Mouse (Mus musculus) hindbrain, postnatal 0 days (tissue): ENCODE data around the gene Clip2. TPM values are rescaled to one million over a fixed set of nuclear protein-coding genes. Genes with fewer than 3 reads are reported as not detected.

ENCODE experiments used
- ATAC-seq: fragments of 200-750 bp; cut with Nextera tagmentation; 2 replicates; pipeline ENCODE4 v1.8.0; 2017; ENCODE audit warnings: mild to moderate bottlenecking, moderate TSS enrichment, moderate library complexity
- DNase-seq: peaks from one replicate; pipeline ENCODE4 v3.0.0-alpha.2; 2015; ENCODE audit warnings: low spot score
- H3K27ac ChIP-seq: fragments of 300-500 bp; sonication (generic); 2 replicates; pipeline ENCODE4 v1.5.1; 2014; ENCODE audit warnings: mild to moderate bottlenecking
- H3K27me3 ChIP-seq: fragments of 300-500 bp; sonication (generic); 2 replicates; pipeline ENCODE4 v1.6.1; 2014; ENCODE audit warnings: low read length, mixed read lengths; ENCODE audit not compliant: insufficient read depth
- H3K36me3 ChIP-seq: fragments of 300-500 bp; sonication (generic); 2 replicates; pipeline ENCODE4 v1.6.1; 2014; ENCODE audit warnings: low read length, mixed read lengths; ENCODE audit not compliant: insufficient read depth
- H3K4me1 ChIP-seq: fragments of 300-500 bp; sonication (generic); 2 replicates; pipeline ENCODE4 v1.6.1; 2014; ENCODE audit warnings: antibody characterized with exemption, low read length, mixed read lengths; ENCODE audit not compliant: insufficient read depth
- H3K4me2 ChIP-seq: fragments of 300-500 bp; sonication (generic); 2 replicates; pipeline ENCODE4 v1.6.1; 2014; ENCODE audit warnings: low read depth, mild to moderate bottlenecking, low read length, moderate library complexity, mixed read lengths
- H3K4me3 ChIP-seq: fragments of 300-500 bp; sonication (generic); 2 replicates; pipeline ENCODE4 v1.5.1; 2014; ENCODE audit warnings: low read length
- H3K9ac ChIP-seq: fragments of 300-500 bp; sonication (generic); replicated peaks from 2 replicates; pipeline ENCODE4 v1.6.1; 2014; ENCODE audit warnings: mild to moderate bottlenecking, low read length, moderate library complexity, mixed read lengths
- H3K9me3 ChIP-seq: fragments of 300-500 bp; sonication (generic); 2 replicates; pipeline ENCODE4 v1.6.1; 2016; ENCODE audit warnings: low read length, mixed read lengths
- CTCF ChIP-seq: IDR thresholded peaks from 2 replicates; pipeline ENCODE4 v1.5.1; 2016; ENCODE audit warnings: antibody characterized with exemption, control low read depth, low read depth
- WGBS: fragments of 180-500 bp; shearing (Covaris S2); extraction: QIAGEN DNeasy Blood & Tissue Kit; methylation state at CpG from one replicate; pipeline ENCODE4 v1.1.7; 2014; 5-methylcytosine and 5-hydroxymethylcytosine counted together
- polyA plus RNA-seq: library from polyadenylated mRNA; unstranded; fragments of >200 nt; fragmentation: Nextera tagmentation; extraction: Ambion mirVana; gene quantifications from 2 replicates; pipeline ENCODE4 v1.2.1, GENCODE M21; 2015
- total RNA-seq: library from RNA; depleted of rRNA; stranded (reverse); fragments of >200 nt; gene quantifications from 2 replicates; pipeline ENCODE4 v1.2.3, GENCODE M21; 2014

The Clip2 gene
- total and polyA plus RNA-seq, 2 experiments from 2014 or later: 10.7 to 133 TPM

- TF ChIP-seq CTCF: peak; percentile 47
- WGBS: 67% methylated on average over 3 of the region's 3 CpGs
- Histone ChIP-seq H3K27ac (no peak overlapping the region), H3K4me2 (no peak overlapping the region), H3K36me3 (no peaks in the 10 kb centered on the region), H3K27me3 (no peaks in the 10 kb centered on the region), H3K9me3 (no peaks in the 10 kb centered on the region), H3K4me1 (peaks cover 37% of the 10 kb centered on the region), H3K9ac (no peak overlapping the region), H3K4me3 (no peak overlapping the region)
- ATAC-seq: no peak
- peak; percentile 50 for DNase-seq
Observed at GRCm38 (mm10) chr5:134545242-134545629, 7.0 kb downstream of the Clip2 start.

GRCm38 (mm10) chr5:134544516-134545241 lies 7.6 kb downstream of the Clip2 start:
- Histone ChIP-seq H3K4me2 (no peak overlapping the region), H3K36me3 (no peaks in the 10 kb centered on the region), H3K4me1 (peaks cover 35% of the 10 kb centered on the region), H3K27me3 (no peaks in the 10 kb centered on the region), H3K9ac (no peak overlapping the region), H3K9me3 (no peaks in the 10 kb centered on the region), H3K4me3 (no peak overlapping the region), H3K27ac (peak overlapping the region; percentile 57)
- no peak for DNase-seq
- no peak for ATAC-seq
- 51% methylated on average over 19 of the region's 19 CpGs for WGBS
- TF ChIP-seq CTCF: no peak

- Histone ChIP-seq H3K4me1 (peaks cover 26% of the 10 kb centered on the region; the same call in 1 of the 2 replicates), H3K9ac (no peak overlapping the region), H3K27ac (0 out of 2 replicates have a peak overlapping the region, but pooled peaks have one; percentile 26), H3K36me3 (no peaks in the 10 kb centered on the region), H3K4me2 (no peak overlapping the region), H3K27me3 (no peaks in the 10 kb centered on the region), H3K4me3 (no peak overlapping the region), H3K9me3 (no peaks in the 10 kb centered on the region)
- no peak for TF ChIP-seq CTCF
- 29% methylated on average over 7 of the region's 7 CpGs for WGBS
- no peak for ATAC-seq
- no peak for DNase-seq
Observed at GRCm38 (mm10) chr5:134541640-134542039, 10.6 kb downstream of the Clip2 start.

- peak overlapping the region; percentile 67 for H3K27ac ChIP-seq
- H3K4me2 ChIP-seq: no peak overlapping the region
- no peaks in the 10 kb centered on the region for H3K9me3 ChIP-seq
- H3K9ac ChIP-seq: no peak overlapping the region
- DNase-seq (no peak), ATAC-seq (no peak; the same call in 1 of the 2 replicates)
- no peak for TF ChIP-seq CTCF
- H3K27me3 ChIP-seq: no peaks in the 10 kb centered on the region
- no peaks in the 10 kb centered on the region for H3K36me3 ChIP-seq
- 60% methylated on average over 6 of the region's 6 CpGs for WGBS
- H3K4me3 ChIP-seq: no peak overlapping the region
- peaks cover 20% of the 10 kb centered on the region; the same call in 1 of the 2 replicates for H3K4me1 ChIP-seq
Observed at GRCm38 (mm10) chr5:134540881-134541280, 11.4 kb downstream of the Clip2 start.

DNA sequence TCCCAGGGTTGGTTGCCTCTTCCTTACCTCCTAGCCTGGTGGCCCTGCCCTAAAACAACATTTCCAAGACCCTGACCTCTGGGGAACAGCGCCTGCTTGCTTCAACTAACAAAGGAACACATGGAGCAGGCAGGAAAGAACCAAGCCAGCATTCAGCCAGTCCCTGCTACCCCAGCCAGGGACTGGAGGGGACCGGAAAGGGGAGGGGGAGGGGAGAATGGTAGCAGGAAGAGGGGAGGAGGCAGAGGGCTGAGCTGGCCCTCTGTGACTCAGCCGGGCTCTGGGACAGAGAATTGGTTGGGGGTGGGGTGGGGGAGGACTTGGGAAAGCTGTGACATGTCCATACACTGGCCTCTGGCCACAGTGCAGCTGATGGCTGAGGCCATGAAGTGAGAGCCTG lies 12.3 kb downstream of the Clip2 start:
- TF ChIP-seq CTCF: no peak
- WGBS: 8% methylated on average over 3 of the region's 3 CpGs

GRCm38 (mm10) chr5:134536036-134536435 lies 16.2 kb downstream of the Clip2 start:
- Histone ChIP-seq H3K9ac (no peak overlapping the region), H3K27ac (no peak overlapping the region), H3K27me3 (no peaks in the 10 kb centered on the region), H3K36me3 (peaks cover 30% of the 10 kb centered on the region; the same call in 1 of the 2 replicates), H3K9me3 (no peaks in the 10 kb centered on the region), H3K4me2 (no peak overlapping the region), H3K4me3 (no peak overlapping the region), H3K4me1 (peaks cover 5% of the 10 kb centered on the region; the same call in 1 of the 2 replicates)
- TF ChIP-seq CTCF: no peak
- WGBS: 82% methylated on average over 6 of the region's 6 CpGs
- ATAC-seq: no peak
- DNase-seq: no peak

More for the DNA sequence above, 12.3 kb downstream of the Clip2 start:
- Histone ChIP-seq H3K36me3 (peaks cover 4% of the 10 kb centered on the region; the same call in 1 of the 2 replicates), H3K4me3 (no peak overlapping the region), H3K4me1 (peaks cover 19% of the 10 kb centered on the region; the same call in 1 of the 2 replicates), H3K9me3 (no peaks in the 10 kb centered on the region), H3K4me2 (no peak overlapping the region), H3K27me3 (no peaks in the 10 kb centered on the region), H3K9ac (no peak overlapping the region), H3K27ac (peak overlapping the region; percentile 67)
- DNase-seq: peak; percentile 75
- ATAC-seq: peak; percentile 92

DNA sequence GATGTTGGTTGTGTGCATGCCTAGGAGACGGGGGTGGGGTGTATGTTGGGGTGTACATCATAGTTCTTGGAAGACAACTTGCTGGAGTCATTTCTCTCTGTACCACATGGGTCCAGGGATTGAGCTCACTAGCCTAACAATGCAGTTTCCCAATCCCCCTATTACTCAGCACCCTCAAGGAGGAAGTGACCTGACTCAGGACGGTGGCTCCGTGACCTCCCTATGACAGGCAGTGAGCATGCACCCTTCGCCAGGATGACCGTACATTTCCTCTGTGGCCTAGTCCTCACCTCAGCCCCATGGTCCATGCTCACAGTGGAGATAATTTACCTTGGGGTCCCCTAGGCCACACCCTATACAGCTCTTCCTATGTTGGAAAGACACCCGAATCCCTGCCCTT lies 19.8 kb downstream of the Clip2 start:
- Histone ChIP-seq H3K27ac (no peak overlapping the region), H3K9me3 (no peaks in the 10 kb centered on the region), H3K27me3 (no peaks in the 10 kb centered on the region), H3K4me2 (no peak overlapping the region), H3K4me3 (no peak overlapping the region), H3K4me1 (no peaks in the 10 kb centered on the region; the same call in 1 of the 2 replicates), H3K9ac (no peak overlapping the region), H3K36me3 (peaks cover 30% of the 10 kb centered on the region; the same call in 1 of the 2 replicates)
- DNase-seq (no peak), ATAC-seq (no peak)
- 93% methylated on average over 6 of the region's 6 CpGs for WGBS
- TF ChIP-seq CTCF: no peak
